Mouse (Mus musculus): ENCODE results near the gene H2al1i.
"Not testable (repeated sequence)": the region's sequence is repeated elsewhere in the genome, so short reads cannot be mapped to it uniquely, and the experiment has no call there.

Gene H2al1i

DNA sequence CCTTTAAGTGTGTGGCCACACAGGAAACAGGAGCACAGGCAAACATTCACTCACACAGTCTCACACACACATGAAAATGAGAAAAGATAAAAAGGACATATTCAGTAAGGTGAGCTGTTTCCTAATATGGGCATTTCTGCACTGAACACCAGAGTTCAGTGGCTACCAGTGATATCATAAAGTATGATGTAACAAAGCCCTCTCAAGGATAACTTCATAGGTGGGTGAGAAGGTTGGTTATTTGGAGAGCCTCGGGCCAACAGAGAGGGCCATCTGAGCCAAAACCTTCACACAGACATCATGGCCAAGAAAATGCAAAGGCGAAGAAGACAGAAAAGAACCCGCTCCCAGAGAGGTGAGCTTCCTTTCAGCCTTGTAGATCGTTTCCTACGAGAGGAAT lies at the start of gene H2al1i:
Gene H2al1i, plus strand, starts transcription at position 301 of the 400 bp plus-strand sequence.
- not testable (repeated sequence) for DNase-seq (ENCODE audit: low spot score)

- no peak for DNase-seq (ENCODE audit: low spot score)
These were observed 47.4 kb upstream of the H2al1i start for GRCm38 (mm10) chrX:11277083-11277482.

DNA sequence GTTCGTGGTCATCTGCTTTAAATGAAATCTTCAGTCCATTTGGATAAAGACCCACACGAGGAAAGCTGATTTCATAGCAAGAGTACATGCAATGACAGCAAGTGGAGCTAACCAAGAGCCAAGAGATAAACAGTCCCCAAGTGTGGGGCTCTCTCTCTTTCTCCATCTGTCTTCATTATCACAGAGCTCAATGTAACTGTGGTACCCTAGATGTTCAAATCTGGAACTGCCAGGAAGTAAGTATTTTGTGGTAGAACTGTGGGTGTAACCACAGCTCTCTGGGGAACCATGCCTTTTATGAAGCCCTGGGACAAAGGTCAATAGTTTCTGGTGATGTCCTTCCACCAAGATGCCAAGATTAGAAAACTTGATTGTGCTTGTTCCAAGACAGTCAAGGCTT lies 43.7 kb upstream of the H2al1i start:
- DNase-seq (ENCODE audit: low spot score), result no peak

DNA sequence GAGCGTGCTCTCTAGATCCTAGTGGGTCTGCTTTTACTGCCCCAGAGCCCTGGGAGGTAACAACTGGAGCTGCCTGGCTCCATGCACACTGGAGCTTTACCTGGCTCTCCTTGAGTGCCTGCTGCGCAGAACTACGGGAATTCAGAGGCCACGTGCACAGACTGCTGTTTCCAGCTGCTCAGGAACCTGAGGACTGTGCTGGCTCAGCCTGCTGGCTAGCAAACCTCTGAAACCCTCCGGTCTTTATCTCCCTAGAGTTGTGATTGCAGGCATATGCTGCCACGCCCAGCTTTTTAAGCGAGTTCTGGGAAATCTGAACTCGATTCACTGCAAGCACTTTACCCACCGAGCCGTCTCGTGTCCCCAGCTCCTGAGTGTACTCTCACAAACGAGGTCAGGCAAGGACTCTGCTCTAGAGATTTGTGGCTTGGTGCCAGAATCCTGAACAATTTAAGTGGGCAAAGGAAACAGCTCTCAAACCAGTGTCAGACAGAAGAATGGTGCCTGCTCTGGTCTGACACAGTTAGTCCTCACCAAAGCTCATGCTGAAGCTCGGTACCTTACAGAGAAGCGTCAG lies 36.1 kb upstream of the H2al1i start:
- no peak for DNase-seq (ENCODE audit: low spot score)

DNA sequence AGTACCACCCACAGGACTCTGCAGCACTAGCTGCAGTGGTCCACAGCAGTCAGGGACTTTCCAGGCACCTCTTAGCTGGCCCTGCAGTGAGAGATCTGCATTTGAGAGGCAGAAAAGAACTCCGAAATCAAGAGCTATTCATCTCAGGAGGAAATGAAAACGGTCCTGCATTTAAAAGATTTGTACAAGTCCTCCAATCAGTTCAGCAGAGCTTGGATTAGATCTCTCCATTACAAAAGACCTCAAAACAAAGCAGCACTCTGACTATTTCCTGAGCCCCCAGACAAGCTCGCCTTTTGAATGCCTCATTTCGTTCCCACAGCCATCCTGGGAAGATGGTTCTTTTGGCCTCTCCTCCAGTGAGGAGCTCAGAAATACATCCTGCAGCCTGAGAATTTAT lies 35.2 kb upstream of the H2al1i start:
- no peak for DNase-seq (ENCODE audit: low spot score)

GRCm38 (mm10) chrX:11298957-11299356 lies 25.5 kb upstream of the H2al1i start, which contains the start of gene H2al1a:
H2al1a (plus strand) TSS chrX:11299257.
- DNase-seq (ENCODE audit: low spot score), result not testable (repeated sequence)

DNA sequence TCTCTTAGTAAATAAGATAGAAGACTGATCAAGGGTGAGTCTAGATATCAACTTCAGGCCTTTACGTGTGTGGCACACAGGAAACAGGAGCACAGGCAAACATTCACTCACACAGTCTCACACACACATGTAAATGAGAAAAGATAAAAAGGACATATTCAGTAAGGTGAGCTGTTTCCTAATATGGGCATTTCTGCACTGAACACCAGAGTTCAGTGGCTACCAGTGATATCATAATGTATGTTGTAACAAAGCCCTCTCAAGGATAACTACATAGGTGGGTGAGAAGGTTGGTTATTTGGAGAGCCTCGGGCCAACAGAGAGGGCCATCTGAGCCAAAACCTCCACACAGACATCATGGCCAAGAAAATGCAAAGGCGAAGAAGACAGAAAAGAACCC lies 22.3 kb upstream of the H2al1i start, which contains the start of gene H2al1b:
Gene H2al1b, plus strand, starts transcription at position 301 of the 400 bp plus-strand sequence.
- DNase-seq (ENCODE audit: low spot score), result not testable (repeated sequence)

DNA sequence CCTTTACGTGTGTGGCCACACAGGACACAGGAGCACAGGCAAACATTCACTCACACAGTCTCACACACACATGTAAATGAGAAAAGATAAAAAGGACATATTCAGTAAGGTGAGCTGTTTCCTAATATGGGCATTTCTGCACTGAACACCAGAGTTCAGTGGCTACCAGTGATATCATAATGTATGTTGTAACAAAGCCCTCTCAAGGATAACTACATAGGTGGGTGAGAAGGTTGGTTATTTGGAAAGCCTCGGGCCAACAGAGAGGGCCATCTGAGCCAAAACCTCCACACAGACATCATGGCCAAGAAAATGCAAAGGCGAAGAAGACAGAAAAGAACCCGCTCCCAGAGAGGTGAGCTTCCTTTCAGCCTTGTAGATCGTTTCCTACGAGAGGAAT lies 19.1 kb upstream of the H2al1i start, which contains the start of gene H2al1c:
Gene H2al1c, plus strand, starts transcription at position 301 of the 400 bp plus-strand sequence.
- DNase-seq (ENCODE audit: low spot score), result not testable (repeated sequence)

DNA sequence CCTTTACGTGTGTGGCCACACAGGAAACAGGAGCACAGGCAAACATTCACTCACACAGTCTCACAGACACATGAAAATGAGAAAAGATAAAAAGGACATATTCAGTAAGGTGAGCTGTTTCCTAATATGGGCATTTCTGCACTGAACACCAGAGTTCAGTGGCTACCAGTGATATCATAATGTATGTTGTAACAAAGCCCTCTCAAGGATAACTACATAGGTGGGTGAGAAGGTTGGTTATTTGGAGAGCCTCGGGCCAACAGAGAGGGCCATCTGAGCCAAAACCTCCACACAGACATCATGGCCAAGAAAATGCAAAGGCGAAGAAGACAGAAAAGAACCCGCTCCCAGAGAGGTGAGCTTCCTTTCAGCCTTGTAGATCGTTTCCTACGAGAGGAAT lies 15.9 kb upstream of the H2al1i start, which contains the start of gene H2al1d:
Gene H2al1d, plus strand, starts transcription at position 301 of the 400 bp plus-strand sequence.
- not testable (repeated sequence) for DNase-seq (ENCODE audit: low spot score)

- DNase-seq (ENCODE audit: low spot score), result not testable (repeated sequence)
These were observed 12.8 kb upstream of the H2al1i start, which contains the start of gene H2al1e for GRCm38 (mm10) chrX:11311634-11312033. H2al1e (plus strand) TSS chrX:11311934.

GRCm38 (mm10) chrX:11314858-11315257 lies 9.6 kb upstream of the H2al1i start, which contains the start of gene H2al1f:
H2al1f (plus strand) TSS chrX:11315158.
- DNase-seq (ENCODE audit: low spot score), result not testable (repeated sequence)

DNA sequence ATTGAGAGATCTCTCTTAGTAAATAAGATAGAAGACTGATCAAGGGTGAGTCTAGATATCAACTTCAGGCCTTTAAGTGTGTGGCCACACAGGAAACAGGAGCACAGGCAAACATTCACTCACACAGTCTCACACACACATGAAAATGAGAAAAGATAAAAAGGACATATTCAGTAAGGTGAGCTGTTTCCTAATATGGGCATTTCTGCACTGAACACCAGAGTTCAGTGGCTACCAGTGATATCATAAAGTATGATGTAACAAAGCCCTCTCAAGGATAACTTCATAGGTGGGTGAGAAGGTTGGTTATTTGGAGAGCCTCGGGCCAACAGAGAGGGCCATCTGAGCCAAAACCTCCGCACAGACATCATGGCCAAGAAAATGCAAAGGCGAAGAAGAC lies 6.5 kb upstream of the H2al1i start, which contains the start of gene H2al1g:
Gene H2al1g, plus strand, starts transcription at position 301 of the 400 bp plus-strand sequence.
- not testable (repeated sequence) for DNase-seq (ENCODE audit: low spot score)

DNA sequence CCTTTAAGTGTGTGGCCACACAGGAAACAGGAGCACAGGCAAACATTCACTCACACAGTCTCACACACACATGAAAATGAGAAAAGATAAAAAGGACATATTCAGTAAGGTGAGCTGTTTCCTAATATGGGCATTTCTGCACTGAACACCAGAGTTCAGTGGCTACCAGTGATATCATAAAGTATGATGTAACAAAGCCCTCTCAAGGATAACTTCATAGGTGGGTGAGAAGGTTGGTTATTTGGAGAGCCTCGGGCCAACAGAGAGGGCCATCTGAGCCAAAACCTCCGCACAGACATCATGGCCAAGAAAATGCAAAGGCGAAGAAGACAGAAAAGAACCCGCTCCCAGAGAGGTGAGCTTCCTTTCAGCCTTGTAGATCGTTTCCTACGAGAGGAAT lies 3.3 kb upstream of the H2al1i start, which contains the start of gene H2al1h:
Gene H2al1h, plus strand, starts transcription at position 301 of the 400 bp plus-strand sequence.
- DNase-seq (ENCODE audit: low spot score), result not testable (repeated sequence)

DNA sequence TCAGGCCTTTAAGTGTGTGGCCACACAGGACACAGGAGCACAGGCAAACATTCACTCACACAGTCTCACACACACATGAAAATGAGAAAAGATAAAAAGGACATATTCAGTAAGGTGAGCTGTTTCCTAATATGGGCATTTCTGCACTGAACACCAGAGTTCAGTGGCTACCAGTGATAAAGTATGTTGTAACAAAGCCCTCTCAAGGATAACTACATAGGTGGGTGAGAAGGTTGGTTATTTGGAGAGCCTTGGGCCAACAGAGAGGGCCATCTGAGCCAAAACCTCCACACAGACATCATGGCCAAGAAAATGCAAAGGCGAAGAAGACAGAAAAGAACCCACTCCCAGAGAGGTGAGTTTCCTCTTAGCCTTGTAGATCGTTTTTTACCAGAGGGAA lies 3.1 kb downstream of the H2al1i start, which contains the start of gene H2al1j:
Gene H2al1j, plus strand, starts transcription at position 301 of the 400 bp plus-strand sequence.
- not testable (repeated sequence) for DNase-seq (ENCODE audit: low spot score)

DNA sequence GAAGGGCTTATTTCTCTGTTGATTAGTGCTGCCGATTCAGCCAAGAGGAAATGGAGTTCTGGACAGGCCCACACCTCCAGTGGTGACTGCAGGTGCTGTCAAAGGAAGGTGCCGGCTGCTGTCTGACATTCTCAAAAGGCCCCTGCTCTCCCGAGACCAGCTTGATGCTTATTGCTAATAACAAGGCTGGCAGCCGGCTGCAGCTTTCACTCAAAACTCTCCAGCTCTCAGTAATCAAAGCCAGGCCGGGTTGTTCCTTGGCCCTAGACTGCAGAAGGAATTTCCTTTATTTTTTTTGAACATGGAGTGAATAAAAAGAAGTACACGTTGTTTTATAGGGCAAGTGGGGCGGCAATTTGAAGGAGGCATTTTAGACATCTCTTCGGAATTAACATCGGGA lies 21.3 kb downstream of the H2al1i start:
- DNase-seq (ENCODE audit: low spot score), result no peak

- no peak for DNase-seq (ENCODE audit: low spot score)
These were observed 22.3 kb downstream of the H2al1i start for GRCm38 (mm10) chrX:11346756-11347155.

DNA sequence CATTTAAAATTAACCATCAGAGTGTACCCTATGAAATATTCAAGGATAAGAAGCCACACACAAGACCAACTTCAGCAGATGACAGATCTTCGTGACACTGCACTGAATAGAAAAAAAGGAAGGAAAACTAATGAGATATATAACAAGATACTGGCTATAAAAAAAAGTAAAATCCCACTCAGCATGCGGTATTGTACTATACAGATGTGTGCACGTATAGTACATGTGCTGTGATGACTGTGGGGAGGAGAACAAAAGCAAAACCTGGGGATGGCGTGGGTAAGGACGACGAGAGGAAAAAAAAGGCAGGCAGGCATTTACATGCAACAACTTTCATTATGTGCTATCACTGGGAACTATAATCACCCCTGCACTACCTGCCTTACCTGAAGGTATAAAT lies 36.4 kb downstream of the H2al1i start:
- no peak for DNase-seq (ENCODE audit: low spot score)

GRCm38 (mm10) chrX:11361261-11361660 lies 36.8 kb downstream of the H2al1i start:
- no peak for DNase-seq (ENCODE audit: low spot score)

- no peak for DNase-seq (ENCODE audit: low spot score)
These were observed 39.4 kb downstream of the H2al1i start for GRCm38 (mm10) chrX:11363890-11364289.

GRCm38 (mm10) chrX:11365151-11365550 lies 40.7 kb downstream of the H2al1i start:
- DNase-seq (ENCODE audit: low spot score), result no peak

Measured in adipocyte (in vitro differentiated cells).